Mouse (Mus musculus) frontal cortex, postnatal 10 days (tissue): Measurements from ENCODE around the gene Nipbl.
"Not testable (repeated sequence)": the region's sequence is repeated elsewhere in the genome, so short reads cannot be mapped to it uniquely, and the experiment has no call there.

Source experiments
- DNase-seq, 2 experiments: peaks; one replicate each; pipeline ENCODE4 v3.0.0; 2022; ENCODE audit warnings: low spot score in 2 of 2, mixed read lengths in 1 of 2

Gene Nipbl

GRCm38 (mm10) chr15:8443926-8444889, at the start of gene Nipbl:
Nipbl (minus strand) TSS chr15:8444463.
- DNase-seq, result peak; percentile 85 to 91

- no peak for DNase-seq
These were observed 41.0 kb upstream of the Nipbl start for GRCm38 (mm10) chr15:8485261-8485660.

GRCm38 (mm10) chr15:8469006-8469575, 24.8 kb upstream of the Nipbl start:
- no peak for DNase-seq

GRCm38 (mm10) chr15:8463521-8463920, 19.3 kb upstream of the Nipbl start:
- no peak for DNase-seq

GRCm38 (mm10) chr15:8462780-8463179, 18.5 kb upstream of the Nipbl start:
- no peak for DNase-seq

- DNase-seq, result no peak
These were observed 16.6 kb upstream of the Nipbl start for GRCm38 (mm10) chr15:8460871-8461270.

- DNase-seq, result no peak
These were observed 15.7 kb upstream of the Nipbl start for GRCm38 (mm10) chr15:8459979-8460378.

- DNase-seq, result not testable (repeated sequence)
These were observed 12.0 kb upstream of the Nipbl start for GRCm38 (mm10) chr15:8456223-8456622.

- no peak for DNase-seq
These were observed 11.2 kb upstream of the Nipbl start for GRCm38 (mm10) chr15:8455486-8455885.

GRCm38 (mm10) chr15:8451071-8451470, 6.8 kb upstream of the Nipbl start:
- DNase-seq, result no peak

GRCm38 (mm10) chr15:8447193-8447767, 3.0 kb upstream of the Nipbl start:
- DNase-seq, result no peak

GRCm38 (mm10) chr15:8446435-8446834, 2.2 kb upstream of the Nipbl start:
- DNase-seq, result no peak

- DNase-seq, result peak in 1 of 2 experiments; percentile 16
These were observed 1.7 kb upstream of the Nipbl start for GRCm38 (mm10) chr15:8445951-8446419.

- DNase-seq, result peak; percentile 62 to 74
These were observed 781 bp upstream of the Nipbl start for GRCm38 (mm10) chr15:8444890-8445597.

GRCm38 (mm10) chr15:8443168-8443925, 916 bp downstream of the Nipbl start:
- peak; percentile 26 to 58 for DNase-seq

- DNase-seq, result no peak
These were observed 1.5 kb downstream of the Nipbl start for GRCm38 (mm10) chr15:8442761-8443160.

GRCm38 (mm10) chr15:8442156-8442555, 2.1 kb downstream of the Nipbl start:
- no peak for DNase-seq

GRCm38 (mm10) chr15:8433239-8433947, 10.9 kb downstream of the Nipbl start:
- DNase-seq, result no peak

GRCm38 (mm10) chr15:8432534-8432933, 11.7 kb downstream of the Nipbl start:
- DNase-seq, result no peak

- no peak for DNase-seq
These were observed 14.8 kb downstream of the Nipbl start for GRCm38 (mm10) chr15:8429502-8429901.
